In genomic region chr17:47454675-47455074, GRCm38 (mm10) we compare ENCODE assay signal across 1 mouse cellular context.
TF ChIP-seq lines count a peak whose summit lies in the region.

No protein-coding gene starts in this region.

TF ChIP-seq in CH12.LX, 34 proteins besides CTCF, POLR2A, EP300 and RAD21 (continued from another document):
- no peak for TF ChIP-seq RCOR1 (conservative IDR thresholded peaks at IDR 0.05; ENCODE audit: low read depth, low read length)
- TF ChIP-seq IRF4 (IDR thresholded peaks at IDR 0.05; ENCODE audit: low read depth, low read length), result no peak
- TF ChIP-seq TBP (conservative IDR thresholded peaks at IDR 0.05; ENCODE audit: low read depth, low read length), result 0 out of 2 replicates have a peak, but pooled peaks have one; percentile 37
- TF ChIP-seq MXI1 (IDR thresholded peaks at IDR 0.05; ENCODE audit: low read depth, low read length), result peak; percentile 47; the same call in 1 of the 2 replicates
- TF ChIP-seq HCFC1 (IDR thresholded peaks at IDR 0.05; ENCODE audit: low read depth, low read length), result peak; percentile 73
- TF ChIP-seq NELFE (IDR thresholded peaks at IDR 0.05; ENCODE audit: low read depth, low read length), result peak; percentile 52; the same call in 1 of the 2 replicates
- TF ChIP-seq JUN (IDR thresholded peaks at IDR 0.05; ENCODE audit: insufficient read depth, low read depth, low read length), result no peak
- no peak for TF ChIP-seq SIN3A (IDR thresholded peaks at IDR 0.05; ENCODE audit: low read length)
- TF ChIP-seq TCF12 (IDR thresholded peaks at IDR 0.05; ENCODE audit: low read depth, low read length), result peak; percentile 78
- no peak for TF ChIP-seq E2F4 (IDR thresholded peaks at IDR 0.05; ENCODE audit: insufficient replicate concordance, low read depth, low read length)
